Mouse (Mus musculus) CD4-positive, CD25-positive, alpha-beta regulatory T cell, adult 9 weeks (primary cell): Measurements from ENCODE around the gene Ssxb5. TPM values are rescaled to one million over a fixed set of nuclear protein-coding genes. Genes with fewer than 3 reads are reported as not detected.

Experiments used
- polyA plus RNA-seq: library from polyadenylated mRNA; unstranded; fragments of 100-300 nt; shearing (Covaris generic); gene quantifications from one replicate; pipeline ENCODE4 v1.2.1, GENCODE M21; 2017

Ssxb5 gene
- polyA plus RNA-seq, result not detected

GRCm38 (mm10) chrX:8803391-8803790 lies at the start of gene Ssxb5:
Gene Ssxb5 (plus strand): TSS chrX:8803691.

GRCm38 (mm10) chrX:8843694-8844093 lies 40.2 kb downstream of the Ssxb5 start, which contains the start of gene Gm6592:
Gene Gm6592 (plus strand): TSS chrX:8843994.

Other genes starting within 250 kb of the Ssxb5 start
- not detected for gene Ssxb3, start 211.9 kb upstream of the Ssxb5 start, polyA plus RNA-seq
- not detected for gene Ssxb8, start 112.8 kb upstream of the Ssxb5 start, polyA plus RNA-seq
- not detected for gene Ssx9, start 55.3 kb upstream of the Ssxb5 start, polyA plus RNA-seq
- not detected for gene Gm6592, start 40.3 kb downstream of the Ssxb5 start, polyA plus RNA-seq
- not detected for gene Gm5751, start 70.6 kb downstream of the Ssxb5 start, polyA plus RNA-seq
- gene B630019K06Rik, start 88.7 kb downstream of the Ssxb5 start, polyA plus RNA-seq, result 0.10 TPM
- gene Fthl17b, start 159.3 kb downstream of the Ssxb5 start, polyA plus RNA-seq, result not detected
- gene Fthl17c, start 172.9 kb downstream of the Ssxb5 start, polyA plus RNA-seq, result not detected
- not detected for gene Fthl17d, start 183.1 kb downstream of the Ssxb5 start, polyA plus RNA-seq
- not detected for gene Fthl17e, start 229.8 kb downstream of the Ssxb5 start, polyA plus RNA-seq